Mouse (Mus musculus): ENCODE measurements at regions not wholly inside any gene's neighbourhood (a gene's known extent, or its start where the extent isn't known, plus 50 kb on each side); places are given as distances from the start of the nearest gene placed in this dataset.

DNA sequence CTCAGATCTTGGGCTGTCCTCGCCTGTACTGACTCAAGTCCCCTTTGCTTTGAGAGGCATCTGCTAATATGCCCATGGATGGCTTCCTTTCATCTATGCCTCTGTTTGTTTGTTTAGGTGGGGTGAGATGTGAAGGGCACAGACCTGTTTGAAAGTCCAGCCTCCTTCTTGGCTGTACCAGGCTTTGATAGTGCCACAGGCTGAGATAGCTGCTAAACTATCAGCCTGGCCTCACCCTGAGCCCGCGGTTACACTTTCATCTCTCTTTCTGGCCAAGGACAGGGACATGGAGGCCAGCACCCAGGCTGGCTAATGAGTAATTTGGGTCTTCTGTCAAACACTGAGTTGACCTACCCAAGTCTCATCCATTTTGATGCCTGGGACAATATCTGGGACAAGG lies 105.0 kb upstream of the Parp11 start:
- Histone ChIP-seq H3K4me2 (ENCODE audit: low read depth, low read length) (no peak overlapping the region), H3K36me3 (ENCODE audit: control insufficient read depth, insufficient read depth, low read length) (no peaks in the 10 kb centered on the region), H3K4me3 (replicated peaks; ENCODE audit: low read length) (no peak overlapping the region), H3K9ac (ENCODE audit: low read length) (no peak overlapping the region), H3K27ac (ENCODE audit: low read length) (no peak overlapping the region), H3K4me1 (ENCODE audit: control insufficient read depth, insufficient read depth, low read length) (peaks cover 11% of the 10 kb centered on the region), H3K27me3 (ENCODE audit: control insufficient read depth, insufficient read depth, low read length) (no peaks in the 10 kb centered on the region), H3K9me3 (replicated peaks; ENCODE audit: control insufficient read depth, low read length) (no peaks in the 10 kb centered on the region)
- ATAC-seq (ENCODE audit: insufficient read depth, low FRiP score): peak; percentile 21; the same call in 1 of the 2 replicates
- WGBS: 70% methylated on average over 3 of the region's 3 CpGs

DNA sequence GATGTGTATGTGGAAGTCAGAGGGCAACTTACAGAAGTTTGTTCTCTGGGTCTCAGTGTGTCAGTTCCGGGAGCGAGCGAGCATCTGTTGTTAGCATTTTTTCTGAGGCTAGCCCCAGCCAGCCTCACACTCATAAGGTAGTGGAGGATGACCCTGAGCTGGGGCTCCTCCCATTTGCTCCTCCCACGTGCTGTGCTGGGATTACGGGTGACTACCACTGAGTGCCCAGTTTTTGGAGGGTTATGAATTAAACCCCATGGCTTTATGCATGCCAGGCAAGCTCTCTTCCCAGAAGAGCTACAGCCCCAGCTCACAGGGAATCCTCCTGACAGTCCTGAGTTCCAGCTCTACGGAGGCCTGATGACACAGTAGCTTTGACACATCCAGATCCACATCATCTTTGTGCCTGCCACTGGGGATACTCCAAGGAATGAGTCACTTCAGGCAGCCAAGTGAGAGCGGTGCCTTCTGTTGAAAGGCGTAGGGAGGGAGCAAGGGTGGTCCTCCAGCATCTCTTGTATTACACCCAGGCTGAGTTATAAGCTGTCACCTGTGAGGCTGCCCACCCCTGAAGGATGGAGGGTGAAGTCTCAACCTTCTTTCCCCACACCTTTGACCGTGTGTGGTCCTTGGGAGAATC lies 97.8 kb upstream of the Parp11 start:
- Histone ChIP-seq H3K4me2 (ENCODE audit: low read depth, low read length) (no peak overlapping the region), H3K4me1 (ENCODE audit: control insufficient read depth, insufficient read depth, low read length) (peaks cover 14% of the 10 kb centered on the region), H3K9ac (ENCODE audit: low read length) (no peak overlapping the region), H3K27ac (ENCODE audit: low read length) (peak overlapping the region; percentile 34), H3K4me3 (replicated peaks; ENCODE audit: low read length) (no peak overlapping the region), H3K9me3 (replicated peaks; ENCODE audit: control insufficient read depth, low read length) (no peaks in the 10 kb centered on the region), H3K36me3 (ENCODE audit: control insufficient read depth, insufficient read depth, low read length) (no peaks in the 10 kb centered on the region), H3K27me3 (ENCODE audit: control insufficient read depth, insufficient read depth, low read length) (no peaks in the 10 kb centered on the region)
- peak; percentile 29; the same call in 1 of the 2 replicates for ATAC-seq (ENCODE audit: insufficient read depth, low FRiP score)
- 56% methylated on average over 9 of the region's 9 CpGs for WGBS

DNA sequence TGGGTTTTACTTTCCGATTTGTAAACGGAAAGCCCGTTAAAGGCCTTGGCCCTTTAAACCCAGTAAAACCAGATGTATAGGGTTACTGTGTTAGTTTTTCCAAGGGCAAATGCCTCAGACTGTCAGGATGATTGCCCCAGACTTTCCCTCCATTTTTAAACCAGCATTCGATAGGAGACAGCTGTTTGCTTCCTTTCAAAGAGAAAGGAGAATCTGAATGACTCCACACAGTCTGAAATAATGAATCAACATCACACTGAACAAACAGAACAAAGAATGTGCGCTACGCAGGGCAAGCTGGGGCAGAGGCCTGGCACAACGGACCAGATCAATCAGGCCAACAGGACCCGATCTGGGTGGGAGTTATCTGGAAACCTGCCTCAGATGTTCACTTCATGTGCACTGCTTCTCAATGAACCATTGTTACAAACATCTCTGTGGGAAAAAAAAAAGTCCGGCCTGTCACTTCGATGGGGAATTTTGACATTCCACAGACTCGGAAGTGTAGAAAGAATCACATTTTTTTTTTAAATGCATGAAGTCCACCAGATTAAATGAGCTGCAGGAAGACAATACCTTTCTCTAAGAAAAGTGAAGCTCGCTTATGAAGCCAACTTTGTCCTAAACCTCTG lies 97.0 kb upstream of the Parp11 start:
- Histone ChIP-seq H3K36me3 (ENCODE audit: control insufficient read depth, insufficient read depth, low read length) (no peaks in the 10 kb centered on the region), H3K9ac (ENCODE audit: low read length) (no peak overlapping the region), H3K4me3 (replicated peaks; ENCODE audit: low read length) (no peak overlapping the region), H3K4me1 (ENCODE audit: control insufficient read depth, insufficient read depth, low read length) (peaks cover 14% of the 10 kb centered on the region), H3K4me2 (ENCODE audit: low read depth, low read length) (no peak overlapping the region), H3K9me3 (replicated peaks; ENCODE audit: control insufficient read depth, low read length) (no peaks in the 10 kb centered on the region), H3K27me3 (ENCODE audit: control insufficient read depth, insufficient read depth, low read length) (no peaks in the 10 kb centered on the region), H3K27ac (ENCODE audit: low read length) (peak overlapping the region; percentile 43)
- WGBS: 20% methylated on average over 12 of the region's 12 CpGs
- ATAC-seq (ENCODE audit: insufficient read depth, low FRiP score): peak; percentile 78; the same call in 1 of the 2 replicates

DNA sequence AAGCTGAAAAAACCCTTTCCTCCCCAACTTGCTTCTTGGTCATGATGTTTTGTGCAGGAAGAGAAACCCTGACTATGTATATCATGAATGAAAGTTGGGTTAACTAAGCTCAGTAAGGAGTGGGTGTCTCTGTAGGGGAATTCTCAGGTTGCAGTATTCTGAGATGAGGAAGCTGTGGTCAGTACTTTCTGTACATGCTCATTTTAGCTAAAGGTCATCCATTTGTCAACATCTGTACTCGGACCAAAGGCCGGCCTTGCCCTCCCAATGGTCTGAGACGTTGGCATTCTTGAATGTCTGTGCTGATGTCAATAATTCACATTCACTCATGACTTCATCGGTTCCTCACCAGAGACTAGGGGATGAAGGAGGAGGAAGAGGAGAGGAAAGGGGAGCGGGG lies 94.9 kb upstream of the Parp11 start:
- Histone ChIP-seq H3K27me3 (ENCODE audit: control insufficient read depth, insufficient read depth, low read length) (no peaks in the 10 kb centered on the region), H3K4me2 (ENCODE audit: low read depth, low read length) (no peak overlapping the region), H3K4me3 (replicated peaks; ENCODE audit: low read length) (no peak overlapping the region), H3K27ac (ENCODE audit: low read length) (no peak overlapping the region), H3K36me3 (ENCODE audit: control insufficient read depth, insufficient read depth, low read length) (no peaks in the 10 kb centered on the region), H3K9ac (ENCODE audit: low read length) (no peak overlapping the region), H3K9me3 (replicated peaks; ENCODE audit: control insufficient read depth, low read length) (no peaks in the 10 kb centered on the region), H3K4me1 (ENCODE audit: control insufficient read depth, insufficient read depth, low read length) (peaks cover 16% of the 10 kb centered on the region)
- no peak for ATAC-seq (ENCODE audit: insufficient read depth, low FRiP score)
- 82% methylated on average over 5 of the region's 5 CpGs for WGBS

DNA sequence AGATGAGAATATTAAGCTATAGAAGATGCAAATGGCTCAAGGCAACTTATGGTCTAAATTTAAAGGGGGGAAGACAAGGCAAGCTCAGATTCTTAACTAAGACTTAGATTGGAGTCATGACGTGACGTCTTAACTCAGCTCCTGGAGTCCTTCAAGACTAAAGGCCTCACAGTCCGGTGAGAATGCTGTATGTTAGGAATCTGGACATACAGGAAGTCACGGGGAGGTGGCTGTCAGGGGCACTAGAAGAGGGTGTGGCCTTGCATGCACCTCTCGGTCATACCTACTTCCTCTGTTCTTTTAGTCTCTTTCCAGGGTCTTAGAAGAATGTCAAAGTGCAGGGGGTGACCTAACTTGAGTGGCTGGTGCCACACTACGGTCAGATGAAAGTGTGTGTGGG lies 91.5 kb upstream of the Parp11 start:
- Histone ChIP-seq H3K4me1 (ENCODE audit: control insufficient read depth, insufficient read depth, low read length) (peaks cover 12% of the 10 kb centered on the region; the same call in 1 of the 2 replicates), H3K9ac (ENCODE audit: low read length) (no peak overlapping the region), H3K9me3 (replicated peaks; ENCODE audit: control insufficient read depth, low read length) (no peaks in the 10 kb centered on the region), H3K27ac (ENCODE audit: low read length) (no peak overlapping the region), H3K36me3 (ENCODE audit: control insufficient read depth, insufficient read depth, low read length) (no peaks in the 10 kb centered on the region), H3K4me3 (replicated peaks; ENCODE audit: low read length) (no peak overlapping the region), H3K27me3 (ENCODE audit: control insufficient read depth, insufficient read depth, low read length) (no peaks in the 10 kb centered on the region), H3K4me2 (ENCODE audit: low read depth, low read length) (no peak overlapping the region)
- WGBS: 51% methylated on average over 6 of the region's 6 CpGs
- ATAC-seq (ENCODE audit: insufficient read depth, low FRiP score): no peak

DNA sequence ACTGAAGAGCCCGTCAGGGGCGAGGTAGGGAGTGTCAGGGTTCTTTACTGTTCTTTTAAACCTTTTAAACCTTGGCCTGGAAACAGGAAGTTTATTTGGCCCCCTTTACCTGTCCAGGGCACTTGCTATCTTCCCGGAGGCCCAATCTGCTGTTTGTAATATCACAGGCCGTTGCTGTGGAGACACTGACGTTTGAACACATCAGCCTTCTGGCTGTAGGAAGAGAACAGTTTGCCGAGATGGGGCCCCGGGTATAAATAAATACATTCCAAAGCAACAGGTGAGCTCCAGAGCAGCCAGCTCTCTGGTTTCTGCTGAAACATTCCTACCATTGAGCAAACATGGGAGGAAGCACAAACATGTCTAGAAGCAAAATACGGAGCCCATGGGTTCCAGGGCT lies 90.2 kb upstream of the Parp11 start:
- H3K4me1 ChIP-seq (ENCODE audit: control insufficient read depth, insufficient read depth, low read length): peaks cover 10% of the 10 kb centered on the region; the same call in 1 of the 2 replicates
- H3K27ac ChIP-seq (ENCODE audit: low read length): peak overlapping the region; percentile 70
- no peak overlapping the region for H3K4me3 ChIP-seq (replicated peaks; ENCODE audit: low read length)
- ATAC-seq (ENCODE audit: insufficient read depth, low FRiP score): peak; percentile 30
- H3K36me3 ChIP-seq (ENCODE audit: control insufficient read depth, insufficient read depth, low read length): no peaks in the 10 kb centered on the region
- no peak overlapping the region for H3K9ac ChIP-seq (ENCODE audit: low read length)
- 38% methylated on average over 8 of the region's 8 CpGs for WGBS
- H3K4me2 ChIP-seq (ENCODE audit: low read depth, low read length): no peak overlapping the region
- H3K9me3 ChIP-seq (replicated peaks; ENCODE audit: control insufficient read depth, low read length): no peaks in the 10 kb centered on the region
- no peaks in the 10 kb centered on the region for H3K27me3 ChIP-seq (ENCODE audit: control insufficient read depth, insufficient read depth, low read length)

DNA sequence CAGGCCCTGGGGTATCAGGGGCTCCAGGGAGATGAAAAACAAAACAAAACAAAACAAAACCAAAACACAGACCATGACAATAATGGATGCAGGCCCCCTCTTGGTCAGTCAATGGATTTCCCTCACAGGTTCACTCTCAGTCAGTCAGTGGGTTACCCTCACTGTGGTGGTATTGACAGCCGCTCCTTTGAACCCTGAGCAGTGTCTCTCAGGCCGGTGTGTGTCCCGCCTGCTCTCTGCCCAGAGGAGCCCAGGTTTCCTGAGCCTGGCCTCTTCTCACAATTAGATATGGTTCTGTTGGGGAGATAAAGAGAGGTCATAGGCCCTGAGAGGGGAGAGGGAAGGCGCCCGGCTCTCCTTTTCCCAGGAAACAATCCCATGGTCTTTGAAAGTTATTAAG lies 87.8 kb upstream of the Parp11 start:
- 0 out of 2 replicates have a peak overlapping the region, but pooled peaks have one; percentile 35 for H3K27ac ChIP-seq (ENCODE audit: low read length)
- ATAC-seq (ENCODE audit: insufficient read depth, low FRiP score): no peak
- no peaks in the 10 kb centered on the region for H3K27me3 ChIP-seq (ENCODE audit: control insufficient read depth, insufficient read depth, low read length)
- H3K36me3 ChIP-seq (ENCODE audit: control insufficient read depth, insufficient read depth, low read length): no peaks in the 10 kb centered on the region
- no peak overlapping the region for H3K4me2 ChIP-seq (ENCODE audit: low read depth, low read length)
- H3K9ac ChIP-seq (ENCODE audit: low read length): no peak overlapping the region; the same call in 1 of the 2 replicates
- no peak overlapping the region for H3K4me3 ChIP-seq (replicated peaks; ENCODE audit: low read length)
- no peaks in the 10 kb centered on the region for H3K9me3 ChIP-seq (replicated peaks; ENCODE audit: control insufficient read depth, low read length)
- WGBS: 36% methylated on average over 5 of the region's 5 CpGs
- H3K4me1 ChIP-seq (ENCODE audit: control insufficient read depth, insufficient read depth, low read length): peaks cover 19% of the 10 kb centered on the region

DNA sequence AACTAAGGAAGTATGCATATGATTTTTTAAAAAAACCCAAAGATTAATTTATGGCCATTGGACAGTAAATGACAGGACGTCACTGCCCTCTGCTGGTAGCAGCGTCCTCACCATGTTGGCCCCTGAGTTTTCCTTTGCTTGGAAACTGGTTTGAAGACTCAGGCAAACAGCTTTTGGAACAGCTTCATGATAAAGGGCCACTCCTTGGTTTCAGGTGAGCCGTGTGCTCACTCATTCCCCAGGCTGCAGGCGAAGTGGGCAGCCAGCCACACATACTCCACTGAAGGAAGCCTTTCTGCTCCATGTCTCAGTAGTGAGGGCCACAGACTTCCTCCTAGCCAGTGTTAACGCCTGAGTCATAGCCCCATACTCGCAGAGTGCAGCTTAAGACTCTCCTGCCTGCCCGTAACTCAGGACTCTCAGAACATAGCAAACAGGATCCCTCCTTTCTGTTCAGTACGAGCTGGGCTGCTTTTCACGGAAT lies 87.2 kb upstream of the Parp11 start:
- peak overlapping the region; percentile 70 for H3K27ac ChIP-seq (ENCODE audit: low read length)
- WGBS: 28% methylated on average over 9 of the region's 9 CpGs
- H3K4me2 ChIP-seq (ENCODE audit: low read depth, low read length): no peak overlapping the region
- no peaks in the 10 kb centered on the region for H3K27me3 ChIP-seq (ENCODE audit: control insufficient read depth, insufficient read depth, low read length)
- ATAC-seq (ENCODE audit: insufficient read depth, low FRiP score): peak; percentile 75
- no peak overlapping the region for H3K9ac ChIP-seq (ENCODE audit: low read length)
- H3K4me1 ChIP-seq (ENCODE audit: control insufficient read depth, insufficient read depth, low read length): peaks cover 19% of the 10 kb centered on the region
- H3K36me3 ChIP-seq (ENCODE audit: control insufficient read depth, insufficient read depth, low read length): no peaks in the 10 kb centered on the region
- no peak overlapping the region for H3K4me3 ChIP-seq (replicated peaks; ENCODE audit: low read length)
- no peaks in the 10 kb centered on the region for H3K9me3 ChIP-seq (replicated peaks; ENCODE audit: control insufficient read depth, low read length)

DNA sequence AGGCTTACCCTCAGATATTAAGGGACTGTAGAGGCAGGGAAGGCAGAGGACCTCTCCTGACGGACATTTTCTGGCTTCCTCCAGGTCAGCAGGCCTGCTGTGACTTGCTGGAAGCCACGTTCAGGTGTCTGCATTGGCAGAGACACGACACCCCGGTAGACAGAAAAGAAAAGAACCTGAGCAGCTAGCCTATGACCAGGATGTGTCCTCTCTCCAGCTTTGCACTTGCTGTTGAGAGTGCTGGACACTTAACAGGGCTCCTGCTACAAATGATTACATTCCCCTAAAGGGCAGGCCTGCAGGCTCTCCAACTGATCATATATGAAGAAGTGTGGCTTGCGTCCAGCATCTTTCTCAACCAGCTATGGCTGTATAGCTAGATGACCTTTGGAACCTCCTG lies 84.5 kb upstream of the Parp11 start:
- H3K9me3 ChIP-seq (replicated peaks; ENCODE audit: control insufficient read depth, low read length): no peaks in the 10 kb centered on the region
- WGBS: 90% methylated on average over 5 of the region's 5 CpGs
- H3K4me2 ChIP-seq (ENCODE audit: low read depth, low read length): no peak overlapping the region
- H3K4me3 ChIP-seq (replicated peaks; ENCODE audit: low read length): no peak overlapping the region
- no peaks in the 10 kb centered on the region for H3K27me3 ChIP-seq (ENCODE audit: control insufficient read depth, insufficient read depth, low read length)
- H3K4me1 ChIP-seq (ENCODE audit: control insufficient read depth, insufficient read depth, low read length): peaks cover 24% of the 10 kb centered on the region
- H3K27ac ChIP-seq (ENCODE audit: low read length): no peak overlapping the region
- no peak for ATAC-seq (ENCODE audit: insufficient read depth, low FRiP score)
- H3K9ac ChIP-seq (ENCODE audit: low read length): no peak overlapping the region
- H3K36me3 ChIP-seq (ENCODE audit: control insufficient read depth, insufficient read depth, low read length): no peaks in the 10 kb centered on the region

Data from stomach, embryonic 16.5 days (tissue).